Mouse (Mus musculus): ENCODE data around the gene Mtap. TPM values are rescaled to one million over a fixed set of nuclear protein-coding genes. Genes with fewer than 3 reads are reported as not detected.

Mtap gene
- total RNA-seq, 2 experiments from 2014 or later: 12.4 to 14.8 TPM

- DNase-seq: no peak
- intact Hi-C loops (cut with DNase I; ENCODE audit: low total_unique reads): no loop called here
Measured at GRCm38 (mm10) chr4:89182486-89182885, 45.6 kb downstream of the Mtap start.

GRCm38 (mm10) chr4:89195481-89195880 is 58.6 kb downstream of the Mtap start:
- no peak for DNase-seq
- intact Hi-C loops (cut with DNase I; ENCODE audit: low total_unique reads): no loop called here

- no peak for DNase-seq
- intact Hi-C loops (cut with DNase I; ENCODE audit: low total_unique reads): no loop called here
Measured at GRCm38 (mm10) chr4:89197128-89197527, 60.2 kb downstream of the Mtap start.

- no peak for DNase-seq
- intact Hi-C loops (cut with DNase I; ENCODE audit: low total_unique reads): no loop called here
Measured at GRCm38 (mm10) chr4:89200806-89201205, 63.9 kb downstream of the Mtap start.

GRCm38 (mm10) chr4:89209310-89209709 is 72.4 kb downstream of the Mtap start:
- intact Hi-C loops (cut with DNase I; ENCODE audit: low total_unique reads): no loop called here
- no peak for DNase-seq

GRCm38 (mm10) chr4:89210314-89210713 is 73.4 kb downstream of the Mtap start:
- intact Hi-C loops (cut with DNase I; ENCODE audit: low total_unique reads): no loop called here
- no peak for DNase-seq

GRCm38 (mm10) chr4:89212178-89212577 is 75.3 kb downstream of the Mtap start:
- DNase-seq: no peak
- intact Hi-C loops (cut with DNase I; ENCODE audit: low total_unique reads): no loop called here

Other genes starting within 250 kb of the Mtap start
- not detected for gene Cdkn2a, start 157.5 kb downstream of the Mtap start, total RNA-seq (2021)
- under 1 TPM; 0.16 to 0.35 TPM for gene Cdkn2b, start 173.9 kb downstream of the Mtap start, total RNA-seq (2021)

Data from gastrocnemius, postnatal 14 days (tissue).